Mouse (Mus musculus) MEL (cell line): ENCODE measurements at regions not wholly inside any gene's neighbourhood (a gene's known extent, or its start where the extent isn't known, plus 50 kb on each side); places are given as distances from the start of the nearest gene placed in this dataset.

Source experiments
- CTCF ChIP-seq, 3 experiments: IDR thresholded peaks in 2 of 3; conservative IDR thresholded peaks in 1 of 3; 2 replicates each; pipeline ENCODE4 v1.5.1; 2011 to 2012; ENCODE audit warnings: low read length in 3 of 3, low read depth in 2 of 3, mild to moderate bottlenecking in 2 of 3, improper control_type of control experiment in 1 of 3, inconsistent platforms in 1 of 3, mixed read lengths in 1 of 3, moderate library complexity in 1 of 3; ENCODE audit not compliant: control insufficient read depth in 1 of 3, insufficient read depth in 1 of 3, poor library complexity in 1 of 3, severe bottlenecking in 1 of 3
- EP300 ChIP-seq, 2 experiments: IDR thresholded peaks; 2 replicates each; pipeline ENCODE4 v1.6.1; 2011; ENCODE audit warnings: improper control_type of control experiment in 2 of 2, low read length in 2 of 2, low read depth in 1 of 2, mild to moderate bottlenecking in 1 of 2
- MAFK ChIP-seq: IDR thresholded peaks from 2 replicates; pipeline ENCODE4 v1.6.1; 2011; ENCODE audit warnings: low read depth, mild to moderate bottlenecking, low read length, improper control_type of control experiment, borderline replicate concordance
- MXI1 ChIP-seq: IDR thresholded peaks from 2 replicates; pipeline ENCODE4 v1.6.1; 2011; ENCODE audit warnings: mild to moderate bottlenecking, low read depth, low read length, improper control_type of control experiment
- NELFE ChIP-seq: IDR thresholded peaks from 2 replicates; pipeline ENCODE4 v1.6.1; 2011; ENCODE audit warnings: low read depth, low read length, improper control_type of control experiment
- POLR2A ChIP-seq, 2 experiments: IDR thresholded peaks; 2 replicates each; pipeline ENCODE4 v1.6.1; 2011 to 2012; ENCODE audit warnings: low read length in 2 of 2, mild to moderate bottlenecking in 2 of 2, control low read depth in 1 of 2, improper control_type of control experiment in 1 of 2, low read depth in 1 of 2, moderate library complexity in 1 of 2; ENCODE audit not compliant: control insufficient read depth in 1 of 2, insufficient read depth in 1 of 2, poor library complexity in 1 of 2
- POLR2AphosphoS2 ChIP-seq: IDR thresholded peaks from 2 replicates; pipeline ENCODE4 v1.6.1; 2011; ENCODE audit warnings: low read length, improper control_type of control experiment
- POLR2AphosphoS5 ChIP-seq: IDR thresholded peaks from 2 replicates; pipeline ENCODE4 v1.6.1; 2012; ENCODE audit warnings: low read depth, borderline replicate concordance, mild to moderate bottlenecking, inconsistent platforms, low read length, moderate library complexity, mixed read lengths
- RAD21 ChIP-seq: IDR thresholded peaks from 2 replicates; pipeline ENCODE4 v1.6.1; 2011; ENCODE audit warnings: mild to moderate bottlenecking, low read depth, low read length, improper control_type of control experiment
- TAL1 ChIP-seq: IDR thresholded peaks from 2 replicates; pipeline ENCODE4 v1.6.1; 2012; ENCODE audit warnings: mild to moderate bottlenecking, inconsistent platforms, low read length, moderate library complexity, mixed read lengths
- USF2 ChIP-seq, 2 experiments: IDR thresholded peaks; 2 replicates each; pipeline ENCODE4 v1.6.1; 2011 to 2012; ENCODE audit warnings: improper control_type of control experiment in 2 of 2, low read length in 2 of 2, borderline replicate concordance in 1 of 2, inconsistent platforms in 1 of 2, low read depth in 1 of 2, mild to moderate bottlenecking in 1 of 2; ENCODE audit not compliant: insufficient read depth in 1 of 2
- ZMIZ1 ChIP-seq: IDR thresholded peaks from 2 replicates; pipeline ENCODE4 v1.6.1; 2012; ENCODE audit warnings: low read depth, mild to moderate bottlenecking, inconsistent platforms, low read length, improper control_type of control experiment, moderate library complexity
- ZNF384 ChIP-seq: IDR thresholded peaks from 2 replicates; pipeline ENCODE4 v1.6.1; 2012; ENCODE audit warnings: low read depth, mild to moderate bottlenecking, inconsistent platforms, low read length, improper control_type of control experiment

DNA sequence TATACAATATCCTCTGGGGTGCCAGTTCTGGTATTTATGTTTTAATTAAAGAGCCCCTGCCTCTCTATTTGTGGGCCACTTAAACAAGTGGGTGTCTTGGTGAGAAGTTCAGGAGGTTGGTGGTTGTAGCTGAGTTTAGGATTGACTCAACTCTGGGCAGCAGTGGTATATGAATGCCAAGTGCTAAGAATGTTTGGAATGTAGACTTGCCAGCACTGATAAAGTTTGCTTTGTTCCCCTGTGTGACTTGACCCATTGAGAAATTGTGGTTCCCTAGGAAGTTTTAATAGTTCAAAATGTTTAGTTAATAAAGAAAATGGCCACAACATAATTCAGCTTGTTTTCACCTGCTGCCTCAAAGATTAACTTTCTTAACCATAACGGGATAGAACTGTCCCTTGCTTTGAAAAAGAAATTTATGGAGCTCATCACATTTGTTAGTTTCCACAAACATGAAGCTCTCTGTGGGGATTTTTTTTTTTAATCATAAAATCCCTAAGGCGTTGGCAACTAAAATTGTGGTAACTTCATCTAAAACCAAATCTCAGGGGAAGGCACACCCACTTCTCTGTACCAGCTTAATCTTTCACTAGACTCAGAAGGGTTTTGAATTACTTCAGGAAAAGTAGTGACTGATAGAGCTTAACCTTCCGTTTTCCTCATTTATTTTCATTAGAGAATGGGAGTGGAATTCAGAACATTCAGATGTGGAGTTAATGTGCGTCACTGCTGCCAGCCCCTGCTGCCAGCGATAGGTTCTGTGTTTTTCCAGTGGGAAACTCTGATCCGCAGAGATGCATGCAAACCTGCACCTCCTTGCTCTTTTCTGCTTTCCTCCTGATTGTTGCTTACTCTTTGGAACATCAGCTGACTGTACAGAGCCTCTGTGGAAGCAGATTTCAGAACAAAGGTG lies 126.4 kb downstream of the Ogfrl1 start:
- TF ChIP-seq TAL1 = no peak
- TF ChIP-seq MXI1 = no peak
- TF ChIP-seq POLR2AphosphoS2 = no peak
- no peak for TF ChIP-seq RAD21
- TF ChIP-seq USF2 (IDR thresholded peaks at IDR 0.05; ENCODE audit: borderline replicate concordance in 1 of 2, insufficient read depth in 1 of 2, low read depth in 1 of 2, low read length in 2 of 2) = no peak
- TF ChIP-seq CTCF (IDR thresholded peaks at IDR 0.05 in 2 of 3, conservative IDR thresholded peaks at IDR 0.05 in 1 of 3; ENCODE audit: control insufficient read depth in 1 of 3, insufficient read depth in 1 of 3, low read depth in 2 of 3, low read length in 3 of 3, poor library complexity in 1 of 3, severe bottlenecking in 1 of 3) = no peak
- no peak for TF ChIP-seq POLR2A (IDR thresholded peaks at IDR 0.05; ENCODE audit: control insufficient read depth in 1 of 2, insufficient read depth in 1 of 2, low read depth in 1 of 2, low read length in 2 of 2, poor library complexity in 1 of 2)
- no peak for TF ChIP-seq ZMIZ1
- TF ChIP-seq POLR2AphosphoS5 = no peak
- no peak for TF ChIP-seq MAFK
- TF ChIP-seq ZNF384 = no peak
- TF ChIP-seq NELFE = no peak
- TF ChIP-seq EP300 (IDR thresholded peaks at IDR 0.05; ENCODE audit: low read depth in 1 of 2, low read length in 2 of 2) = no peak
